Mouse (Mus musculus) right cerebral cortex, adult 18-20 months (tissue): ENCODE measurements at regions not wholly inside any gene's neighbourhood (a gene's known extent, or its start where the extent isn't known, plus 50 kb on each side); places are given as distances from the start of the nearest gene placed in this dataset.
A peak's percentile ranks its signal among the peaks of the same experiment; 100 is the strongest.

ENCODE experiments used
- DNase-seq: peaks from one replicate; pipeline ENCODE4 v3.0.0; 2022; ENCODE audit warnings: mixed read lengths

DNA sequence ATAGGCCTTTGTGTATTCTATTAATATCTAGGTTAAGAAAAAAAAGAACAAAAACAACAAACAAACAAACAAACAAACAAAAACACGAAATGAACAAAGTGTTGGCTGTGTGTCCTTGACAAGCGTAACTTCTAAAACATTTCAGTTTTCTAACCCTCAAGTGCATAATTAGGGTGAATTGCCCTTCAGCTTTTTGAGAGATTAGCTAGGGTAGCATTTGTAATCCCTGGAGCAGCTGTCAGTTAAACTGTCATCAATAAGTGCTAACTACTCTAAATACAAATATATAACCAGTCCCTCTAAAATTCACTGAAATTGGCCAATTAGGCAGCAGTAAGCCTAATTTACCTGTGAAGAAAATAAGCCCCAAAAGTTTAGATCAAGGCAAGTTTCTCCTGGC, 467.6 kb downstream of the Gabrg2 start:
- DNase-seq = no peak

- DNase-seq = peak; percentile 7
Observed at GRCm38 (mm10) chr11:41531971-41532896, 468.4 kb downstream of the Gabrg2 start.

DNA sequence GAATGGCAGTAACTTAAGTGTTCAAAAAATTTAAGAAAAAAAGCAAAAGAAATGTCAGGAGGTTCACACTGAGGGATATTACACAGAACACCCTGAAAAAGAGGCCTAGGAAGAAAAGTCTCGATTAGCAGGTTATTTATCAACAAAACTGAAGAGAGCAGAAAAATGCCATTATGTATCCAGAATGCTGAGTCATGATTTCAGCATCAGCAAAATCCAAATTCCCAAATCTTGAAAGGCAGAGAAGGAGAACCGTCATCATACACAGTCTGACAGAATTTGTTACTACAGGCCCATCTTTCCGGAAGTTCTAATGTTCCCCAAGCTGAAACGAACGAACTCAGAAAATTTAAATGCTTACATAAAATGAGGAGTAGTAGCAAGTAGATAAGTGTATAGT, 475.7 kb downstream of the Gabrg2 start:
- DNase-seq = no peak

GRCm38 (mm10) chr11:41493277-41493676, 507.4 kb downstream of the Gabrg2 start:
- peak; percentile 77 for DNase-seq

- DNase-seq = peak; percentile 33
Observed at GRCm38 (mm10) chr11:41491966-41492365, 508.7 kb downstream of the Gabrg2 start.

- peak; percentile 60 for DNase-seq
Observed at GRCm38 (mm10) chr11:41491279-41491678, 509.4 kb downstream of the Gabrg2 start.

DNA sequence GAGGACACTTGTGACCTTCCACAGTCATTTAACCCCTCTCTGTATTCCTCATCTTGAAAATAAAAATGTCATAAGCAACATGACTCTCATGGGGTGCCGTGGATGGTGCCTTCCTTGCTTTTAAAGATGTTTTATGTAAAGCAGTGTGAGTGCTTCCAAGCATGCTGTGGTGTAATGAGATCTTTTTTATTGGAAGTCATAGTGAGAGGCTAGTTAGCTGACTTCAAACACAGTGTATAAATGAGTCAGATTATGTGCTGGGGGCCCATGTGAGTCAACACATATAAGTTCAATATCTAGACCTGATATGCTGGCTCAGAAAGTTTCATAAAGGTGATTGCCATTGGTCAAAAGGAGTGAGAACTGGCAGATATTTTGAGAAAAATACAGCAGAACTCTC, 516.8 kb downstream of the Gabrg2 start:
- DNase-seq = no peak

DNA sequence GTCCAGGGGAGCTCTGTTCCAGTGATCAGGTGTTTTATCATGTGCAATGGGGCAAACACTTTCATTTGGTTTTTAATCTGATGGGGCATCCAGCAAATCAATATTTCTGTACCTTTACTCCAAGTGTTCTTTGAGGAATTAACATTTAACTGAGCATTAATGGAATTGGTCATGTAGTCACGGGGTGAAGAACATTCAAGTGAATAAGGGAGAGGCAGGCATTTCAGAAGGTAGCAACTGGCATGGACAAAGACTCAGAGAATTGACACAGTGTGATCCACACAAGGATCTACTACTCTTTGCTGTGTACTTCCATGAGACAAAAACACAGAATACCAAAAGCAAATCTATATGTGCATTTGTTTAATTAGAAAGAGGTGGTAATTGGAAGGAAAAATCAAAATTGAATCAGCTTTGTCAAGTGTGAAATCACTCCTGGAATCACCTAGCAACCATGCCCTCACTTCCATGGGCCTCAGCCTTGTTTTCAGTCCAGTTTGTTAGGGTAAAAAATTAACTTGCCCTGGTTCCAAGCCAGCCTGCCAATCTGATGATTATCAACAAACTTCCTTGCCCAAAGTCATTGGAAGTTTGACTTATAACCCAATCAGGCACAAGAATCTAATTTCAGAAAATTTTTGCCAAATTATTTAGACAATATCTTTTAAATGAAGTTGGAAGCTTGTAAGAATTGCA, 529.6 kb downstream of the Gabrg2 start:
- no peak for DNase-seq

- DNase-seq = no peak
Observed at GRCm38 (mm10) chr11:41467330-41467729, 533.3 kb downstream of the Gabrg2 start.

DNA sequence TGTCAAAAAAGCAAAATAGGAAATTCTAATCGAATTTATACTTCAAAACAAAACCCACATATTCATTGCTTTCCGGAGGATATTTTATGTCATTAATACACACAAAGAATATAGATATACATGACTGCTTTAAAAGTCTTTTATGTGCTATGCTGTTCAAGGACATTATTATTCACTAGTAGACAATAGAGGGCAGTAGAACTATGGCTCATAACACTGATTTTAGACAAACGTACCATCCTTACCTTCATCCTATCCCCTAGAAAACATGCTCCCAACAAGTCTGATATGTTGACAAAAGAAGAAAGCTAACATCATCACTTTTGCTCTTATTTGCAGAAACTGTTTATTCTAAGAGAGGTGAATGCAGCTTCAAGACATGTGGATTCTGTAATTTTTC, 566.8 kb downstream of the Gabrg2 start:
- no peak for DNase-seq

- no peak for DNase-seq
Observed at GRCm38 (mm10) chr11:41425592-41425991, 575.1 kb downstream of the Gabrg2 start.
